Mouse (Mus musculus): Measurements from ENCODE around the gene Ube2f. TPM values are rescaled to one million over a fixed set of nuclear protein-coding genes. Genes with fewer than 3 reads are reported as not detected.

Ube2f gene
- polyA plus RNA-seq, 1 experiment from 2014 or later, result 49.1 TPM

GRCm38 (mm10) chr1:91215981-91216380, 34.1 kb upstream of the Ube2f start:
- peaks cover 12% of the 10 kb centered on the region; the same call in 1 of the 2 replicates for H3K4me1 ChIP-seq (ENCODE audit: insufficient read depth)
- no peak overlapping the region for H3K4me3 ChIP-seq (ENCODE audit: low read depth, low read length)
- H3K9me3 ChIP-seq (ENCODE audit: low read length), result no peaks in the 10 kb centered on the region
- ATAC-seq (no peak), DNase-seq (no peak)
- H3K27ac ChIP-seq (ENCODE audit: low read depth), result no peak overlapping the region; the same call in 1 of the 2 replicates
- H3K36me3 ChIP-seq (replicated peaks; ENCODE audit: insufficient read depth, low read length), result no peaks in the 10 kb centered on the region
- no peak for TF ChIP-seq EP300 (IDR thresholded peaks at IDR 0.05; ENCODE audit: low read depth)
- no peaks in the 10 kb centered on the region for H3K27me3 ChIP-seq (ENCODE audit: insufficient read depth, low read length)
- H3K4me2 ChIP-seq (ENCODE audit: low read depth, low read length), result no peak overlapping the region
- 4% methylated on average over 1 of the region's 1 CpGs for WGBS (ENCODE audit: insufficient replicate concordance)
- no peak overlapping the region for H3K9ac ChIP-seq (replicated peaks)

- no peak overlapping the region for H3K9ac ChIP-seq (replicated peaks)
- TF ChIP-seq CTCF (IDR thresholded peaks at IDR 0.05; ENCODE audit: low read depth) (no peak), EP300 (IDR thresholded peaks at IDR 0.05; ENCODE audit: low read depth) (no peak)
- WGBS (ENCODE audit: insufficient replicate concordance), result 20% methylated on average over 10 of the region's 10 CpGs
- H3K4me3 ChIP-seq (ENCODE audit: low read depth, low read length), result no peak overlapping the region
- no peak overlapping the region for H3K4me2 ChIP-seq (ENCODE audit: low read depth, low read length)
- DNase-seq, result peak; percentile 65
- H3K27me3 ChIP-seq (ENCODE audit: insufficient read depth, low read length), result no peaks in the 10 kb centered on the region
- peak; percentile 64 for ATAC-seq
- H3K9me3 ChIP-seq (ENCODE audit: low read length), result no peaks in the 10 kb centered on the region
- peaks cover 12% of the 10 kb centered on the region; the same call in 1 of the 2 replicates for H3K4me1 ChIP-seq (ENCODE audit: insufficient read depth)
- no peaks in the 10 kb centered on the region for H3K36me3 ChIP-seq (replicated peaks; ENCODE audit: insufficient read depth, low read length)
- H3K27ac ChIP-seq (ENCODE audit: low read depth), result 0 out of 2 replicates have a peak overlapping the region, but pooled peaks have one; percentile 29
Observed at GRCm38 (mm10) chr1:91216504-91217267, 33.4 kb upstream of the Ube2f start.

- Histone ChIP-seq H3K36me3 (replicated peaks; ENCODE audit: insufficient read depth, low read length) (no peaks in the 10 kb centered on the region; the same call in 1 of the 2 replicates), H3K4me3 (ENCODE audit: low read depth, low read length) (no peak overlapping the region), H3K4me1 (ENCODE audit: insufficient read depth) (peaks cover 12% of the 10 kb centered on the region; the same call in 1 of the 2 replicates), H3K9ac (replicated peaks) (no peak overlapping the region), H3K9me3 (ENCODE audit: low read length) (no peaks in the 10 kb centered on the region), H3K4me2 (ENCODE audit: low read depth, low read length) (no peak overlapping the region), H3K27me3 (ENCODE audit: insufficient read depth, low read length) (no peaks in the 10 kb centered on the region), H3K27ac (ENCODE audit: low read depth) (no peak overlapping the region)
- WGBS (ENCODE audit: insufficient replicate concordance), result 80% methylated on average over 7 of the region's 7 CpGs
- ATAC-seq (no peak), DNase-seq (no peak)
- TF ChIP-seq EP300 (IDR thresholded peaks at IDR 0.05; ENCODE audit: low read depth), result no peak
- no peak for TF ChIP-seq CTCF (IDR thresholded peaks at IDR 0.05; ENCODE audit: low read depth)
Observed at GRCm38 (mm10) chr1:91219641-91220321, 30.3 kb upstream of the Ube2f start.

- TF ChIP-seq EP300 (IDR thresholded peaks at IDR 0.05; ENCODE audit: low read depth) (no peak), CTCF (IDR thresholded peaks at IDR 0.05; ENCODE audit: low read depth) (no peak)
- no peaks in the 10 kb centered on the region for H3K27me3 ChIP-seq (ENCODE audit: insufficient read depth, low read length)
- H3K4me3 ChIP-seq (ENCODE audit: low read depth, low read length), result no peak overlapping the region
- ATAC-seq (peak; percentile 41; the same call in 1 of the 2 replicates), DNase-seq (no peak)
- no peak overlapping the region for H3K9ac ChIP-seq (replicated peaks)
- peaks cover 12% of the 10 kb centered on the region; the same call in 1 of the 2 replicates for H3K4me1 ChIP-seq (ENCODE audit: insufficient read depth)
- H3K4me2 ChIP-seq (ENCODE audit: low read depth, low read length), result no peak overlapping the region
- no peak overlapping the region for H3K27ac ChIP-seq (ENCODE audit: low read depth)
- no peaks in the 10 kb centered on the region for H3K9me3 ChIP-seq (ENCODE audit: low read length)
- no peaks in the 10 kb centered on the region; the same call in 1 of the 2 replicates for H3K36me3 ChIP-seq (replicated peaks; ENCODE audit: insufficient read depth, low read length)
- 61% methylated on average over 3 of the region's 3 CpGs for WGBS (ENCODE audit: insufficient replicate concordance)
Observed at GRCm38 (mm10) chr1:91220322-91220672, 29.8 kb upstream of the Ube2f start.

GRCm38 (mm10) chr1:91226562-91226961, 23.5 kb upstream of the Ube2f start:
- no peak overlapping the region for H3K4me2 ChIP-seq (ENCODE audit: low read depth, low read length)
- no peaks in the 10 kb centered on the region for H3K27me3 ChIP-seq (ENCODE audit: insufficient read depth, low read length)
- H3K4me3 ChIP-seq (ENCODE audit: low read depth, low read length), result no peak overlapping the region
- TF ChIP-seq EP300 (IDR thresholded peaks at IDR 0.05; ENCODE audit: low read depth) (no peak), CTCF (IDR thresholded peaks at IDR 0.05; ENCODE audit: low read depth) (no peak)
- H3K4me1 ChIP-seq (ENCODE audit: insufficient read depth), result peaks cover 5% of the 10 kb centered on the region
- no peak overlapping the region for H3K27ac ChIP-seq (ENCODE audit: low read depth)
- no peaks in the 10 kb centered on the region for H3K9me3 ChIP-seq (ENCODE audit: low read length)
- ATAC-seq (no peak), DNase-seq (no peak)
- H3K36me3 ChIP-seq (replicated peaks; ENCODE audit: insufficient read depth, low read length), result no peaks in the 10 kb centered on the region; the same call in 1 of the 2 replicates
- WGBS (ENCODE audit: insufficient replicate concordance), result 79% methylated on average over 4 of the region's 4 CpGs
- no peak overlapping the region for H3K9ac ChIP-seq (replicated peaks)

- no peaks in the 10 kb centered on the region for H3K27me3 ChIP-seq (ENCODE audit: insufficient read depth, low read length)
- H3K4me2 ChIP-seq (ENCODE audit: low read depth, low read length), result no peak overlapping the region; the same call in 1 of the 2 replicates
- H3K9me3 ChIP-seq (ENCODE audit: low read length), result no peaks in the 10 kb centered on the region
- H3K9ac ChIP-seq (replicated peaks), result no peak overlapping the region
- no peak for ATAC-seq
- H3K36me3 ChIP-seq (replicated peaks; ENCODE audit: insufficient read depth, low read length), result no peaks in the 10 kb centered on the region; the same call in 1 of the 2 replicates
- H3K4me1 ChIP-seq (ENCODE audit: insufficient read depth), result peaks cover 10% of the 10 kb centered on the region
- no peak for DNase-seq
- WGBS (ENCODE audit: insufficient replicate concordance), result 60% methylated on average over 15 of the region's 15 CpGs
- no peak for TF ChIP-seq CTCF (IDR thresholded peaks at IDR 0.05; ENCODE audit: low read depth)
- TF ChIP-seq EP300 (IDR thresholded peaks at IDR 0.05; ENCODE audit: low read depth), result peak; percentile 71; the same call in 1 of the 2 replicates
- H3K4me3 ChIP-seq (ENCODE audit: low read depth, low read length), result no peak overlapping the region
- H3K27ac ChIP-seq (ENCODE audit: low read depth), result no peak overlapping the region
Observed at GRCm38 (mm10) chr1:91227381-91228054, 22.6 kb upstream of the Ube2f start.

Measured in liver, postnatal 0 days (tissue).